Mouse (Mus musculus): ENCODE results near the gene Klf9.

GRCm38 (mm10) chr19:23135349-23136201 lies 5.5 kb upstream of the Klf9 start:
- TF ChIP-seq EP300 (IDR thresholded peaks at IDR 0.05; ENCODE audit: low read depth): no peak
- TF ChIP-seq CTCF (IDR thresholded peaks at IDR 0.05; ENCODE audit: low read depth): no peak
